Mouse (Mus musculus): ENCODE measurements around the gene Ccdc191. TPM values are rescaled to one million over a fixed set of nuclear protein-coding genes. Genes with fewer than 3 reads are reported as not detected.

Ccdc191 gene
- polyA plus RNA-seq, 2 experiments, result 4.4 to 6.2 TPM

GRCm38 (mm10) chr16:43869805-43870204 lies 19.8 kb upstream of the Ccdc191 start:
- H3K4me2 ChIP-seq (replicated peaks; ENCODE audit: low read depth, low read length, severe bottlenecking), result no peak overlapping the region
- no peak overlapping the region for H3K27ac ChIP-seq (replicated peaks; ENCODE audit: low read depth, low read length)
- H3K36me3 ChIP-seq (ENCODE audit: control insufficient read depth, insufficient read depth, low read length), result peaks cover 28% of the 10 kb centered on the region
- H3K9me3 ChIP-seq (ENCODE audit: control insufficient read depth, low read length), result no peaks in the 10 kb centered on the region
- no peaks in the 10 kb centered on the region for H3K27me3 ChIP-seq (ENCODE audit: control insufficient read depth, insufficient read depth, low read length)
- no peak overlapping the region for H3K4me3 ChIP-seq (replicated peaks; ENCODE audit: low read length)
- DNase-seq (ENCODE audit: low spot score) (no peak), ATAC-seq (ENCODE audit: low FRiP score, low read depth) (no peak)
- no peak for TF ChIP-seq POLR2A (IDR thresholded peaks at IDR 0.05; ENCODE audit: borderline replicate concordance, extremely low read depth, insufficient read depth, insufficient read length)
- H3K4me1 ChIP-seq (ENCODE audit: control insufficient read depth, insufficient read depth, low read length), result no peaks in the 10 kb centered on the region
- H3K9ac ChIP-seq (ENCODE audit: low read depth, low read length, severe bottlenecking), result no peak overlapping the region

- no peak overlapping the region for H3K27ac ChIP-seq (replicated peaks; ENCODE audit: low read depth, low read length)
- H3K4me2 ChIP-seq (replicated peaks; ENCODE audit: low read depth, low read length, severe bottlenecking), result no peak overlapping the region
- DNase-seq (ENCODE audit: low spot score) (no peak), ATAC-seq (ENCODE audit: low FRiP score, low read depth) (no peak)
- H3K27me3 ChIP-seq (ENCODE audit: control insufficient read depth, insufficient read depth, low read length), result no peaks in the 10 kb centered on the region
- no peak for TF ChIP-seq POLR2A (IDR thresholded peaks at IDR 0.05; ENCODE audit: borderline replicate concordance, extremely low read depth, insufficient read depth, insufficient read length)
- no peak overlapping the region for H3K9ac ChIP-seq (ENCODE audit: low read depth, low read length, severe bottlenecking)
- no peak overlapping the region for H3K4me3 ChIP-seq (replicated peaks; ENCODE audit: low read length)
- no peaks in the 10 kb centered on the region for H3K4me1 ChIP-seq (ENCODE audit: control insufficient read depth, insufficient read depth, low read length)
- no peaks in the 10 kb centered on the region for H3K9me3 ChIP-seq (ENCODE audit: control insufficient read depth, low read length)
- H3K36me3 ChIP-seq (ENCODE audit: control insufficient read depth, insufficient read depth, low read length), result peaks cover 44% of the 10 kb centered on the region
- 86% methylated on average over 7 of the region's 7 CpGs for WGBS
Measured at GRCm38 (mm10) chr16:43871419-43871818, 18.2 kb upstream of the Ccdc191 start.

- WGBS, result 85% methylated on average over 6 of the region's 6 CpGs
- H3K4me3 ChIP-seq (replicated peaks; ENCODE audit: low read length), result no peak overlapping the region
- no peaks in the 10 kb centered on the region for H3K9me3 ChIP-seq (ENCODE audit: control insufficient read depth, low read length)
- TF ChIP-seq POLR2A (IDR thresholded peaks at IDR 0.05; ENCODE audit: borderline replicate concordance, extremely low read depth, insufficient read depth, insufficient read length), result no peak
- ATAC-seq (ENCODE audit: low FRiP score, low read depth) (no peak), DNase-seq (ENCODE audit: low spot score) (no peak)
- no peak overlapping the region for H3K9ac ChIP-seq (ENCODE audit: low read depth, low read length, severe bottlenecking)
- H3K4me2 ChIP-seq (replicated peaks; ENCODE audit: low read depth, low read length, severe bottlenecking), result no peak overlapping the region
- H3K36me3 ChIP-seq (ENCODE audit: control insufficient read depth, insufficient read depth, low read length), result peaks cover 48% of the 10 kb centered on the region
- no peaks in the 10 kb centered on the region for H3K27me3 ChIP-seq (ENCODE audit: control insufficient read depth, insufficient read depth, low read length)
- no peaks in the 10 kb centered on the region for H3K4me1 ChIP-seq (ENCODE audit: control insufficient read depth, insufficient read depth, low read length)
- H3K27ac ChIP-seq (replicated peaks; ENCODE audit: low read depth, low read length), result no peak overlapping the region
Measured at GRCm38 (mm10) chr16:43879769-43880168, 9.8 kb upstream of the Ccdc191 start.

GRCm38 (mm10) chr16:43881636-43882035 lies 8.0 kb upstream of the Ccdc191 start:
- H3K27ac ChIP-seq (replicated peaks; ENCODE audit: low read depth, low read length), result no peak overlapping the region
- no peaks in the 10 kb centered on the region for H3K4me1 ChIP-seq (ENCODE audit: control insufficient read depth, insufficient read depth, low read length)
- no peaks in the 10 kb centered on the region for H3K9me3 ChIP-seq (ENCODE audit: control insufficient read depth, low read length)
- no peak overlapping the region for H3K9ac ChIP-seq (ENCODE audit: low read depth, low read length, severe bottlenecking)
- H3K4me2 ChIP-seq (replicated peaks; ENCODE audit: low read depth, low read length, severe bottlenecking), result no peak overlapping the region
- DNase-seq (ENCODE audit: low spot score), result no peak
- ATAC-seq (ENCODE audit: low FRiP score, low read depth), result no peak
- H3K36me3 ChIP-seq (ENCODE audit: control insufficient read depth, insufficient read depth, low read length), result peaks cover 30% of the 10 kb centered on the region
- no peak for TF ChIP-seq POLR2A (IDR thresholded peaks at IDR 0.05; ENCODE audit: borderline replicate concordance, extremely low read depth, insufficient read depth, insufficient read length)
- WGBS, result 61% methylated on average over 3 of the region's 3 CpGs
- no peak overlapping the region for H3K4me3 ChIP-seq (replicated peaks; ENCODE audit: low read length)
- H3K27me3 ChIP-seq (ENCODE audit: control insufficient read depth, insufficient read depth, low read length), result no peaks in the 10 kb centered on the region

GRCm38 (mm10) chr16:43882329-43882728 lies 7.3 kb upstream of the Ccdc191 start:
- H3K4me3 ChIP-seq (replicated peaks; ENCODE audit: low read length), result no peak overlapping the region
- 100% methylated on average over 2 of the region's 2 CpGs for WGBS
- TF ChIP-seq POLR2A (IDR thresholded peaks at IDR 0.05; ENCODE audit: borderline replicate concordance, extremely low read depth, insufficient read depth, insufficient read length), result no peak
- ATAC-seq (ENCODE audit: low FRiP score, low read depth) (no peak), DNase-seq (ENCODE audit: low spot score) (no peak)
- no peaks in the 10 kb centered on the region for H3K9me3 ChIP-seq (ENCODE audit: control insufficient read depth, low read length)
- H3K4me1 ChIP-seq (ENCODE audit: control insufficient read depth, insufficient read depth, low read length), result no peaks in the 10 kb centered on the region
- no peak overlapping the region for H3K4me2 ChIP-seq (replicated peaks; ENCODE audit: low read depth, low read length, severe bottlenecking)
- peaks cover 25% of the 10 kb centered on the region for H3K36me3 ChIP-seq (ENCODE audit: control insufficient read depth, insufficient read depth, low read length)
- no peaks in the 10 kb centered on the region for H3K27me3 ChIP-seq (ENCODE audit: control insufficient read depth, insufficient read depth, low read length)
- no peak overlapping the region for H3K27ac ChIP-seq (replicated peaks; ENCODE audit: low read depth, low read length)
- H3K9ac ChIP-seq (ENCODE audit: low read depth, low read length, severe bottlenecking), result no peak overlapping the region

- H3K27ac ChIP-seq (replicated peaks; ENCODE audit: low read depth, low read length), result peak overlapping the region; percentile 81
- DNase-seq (ENCODE audit: low spot score), result no peak
- ATAC-seq (ENCODE audit: low FRiP score, low read depth), result peak; percentile 93
- peaks cover 11% of the 10 kb centered on the region for H3K4me1 ChIP-seq (ENCODE audit: control insufficient read depth, insufficient read depth, low read length)
- H3K36me3 ChIP-seq (ENCODE audit: control insufficient read depth, insufficient read depth, low read length), result no peaks in the 10 kb centered on the region
- peak overlapping the region; percentile 85 for H3K9ac ChIP-seq (ENCODE audit: low read depth, low read length, severe bottlenecking)
- H3K27me3 ChIP-seq (ENCODE audit: control insufficient read depth, insufficient read depth, low read length), result no peaks in the 10 kb centered on the region
- peak overlapping the region; percentile 80 for H3K4me2 ChIP-seq (replicated peaks; ENCODE audit: low read depth, low read length, severe bottlenecking)
- H3K4me3 ChIP-seq (replicated peaks; ENCODE audit: low read length), result peak overlapping the region; percentile 62
- no peak for TF ChIP-seq POLR2A (IDR thresholded peaks at IDR 0.05; ENCODE audit: borderline replicate concordance, extremely low read depth, insufficient read depth, insufficient read length)
- WGBS, result 0% methylated on average over 6 of the region's 9 CpGs
- H3K9me3 ChIP-seq (ENCODE audit: control insufficient read depth, low read length), result no peaks in the 10 kb centered on the region
Measured at GRCm38 (mm10) chr16:43890005-43890336, 371 bp downstream of the Ccdc191 start.
